Mouse (Mus musculus): ENCODE measurements around the gene Foxp1. TPM values are rescaled to one million over a fixed set of nuclear protein-coding genes. Genes with fewer than 3 reads are reported as not detected.
A peak's percentile ranks its signal among the peaks of the same experiment; 100 is the strongest.

Foxp1 gene
- polyA plus RNA-seq, 1 experiment from 2014 or later: 36.4 TPM

GRCm38 (mm10) chr6:99268171-99269061, 254.1 kb downstream of the Foxp1 start:
- H3K4me1 ChIP-seq (ENCODE audit: insufficient read depth, low read length): peaks cover 42% of the 10 kb centered on the region
- WGBS: 58% methylated on average over 20 of the region's 20 CpGs
- H3K27me3 ChIP-seq (ENCODE audit: insufficient read depth, low read length): no peaks in the 10 kb centered on the region; the same call in 1 of the 2 replicates
- H3K27ac ChIP-seq (ENCODE audit: low read length): no peak overlapping the region
- no peak overlapping the region for H3K4me2 ChIP-seq (replicated peaks; ENCODE audit: low read depth, low read length)
- no peaks in the 10 kb centered on the region for H3K9me3 ChIP-seq (ENCODE audit: low read length)
- H3K9ac ChIP-seq (replicated peaks; ENCODE audit: low read length): no peak overlapping the region
- no peak for ATAC-seq (ENCODE audit: low FRiP score, low TSS enrichment)
- H3K36me3 ChIP-seq (ENCODE audit: insufficient read depth, low read length): no peaks in the 10 kb centered on the region
- H3K4me3 ChIP-seq (ENCODE audit: low read length): no peak overlapping the region

- Histone ChIP-seq H3K27me3 (ENCODE audit: insufficient read depth, low read length) (no peaks in the 10 kb centered on the region; the same call in 1 of the 2 replicates), H3K36me3 (ENCODE audit: insufficient read depth, low read length) (no peaks in the 10 kb centered on the region), H3K27ac (ENCODE audit: low read length) (peak overlapping the region; percentile 56), H3K4me3 (ENCODE audit: low read length) (peak overlapping the region; percentile 4; the same call in 1 of the 2 replicates), H3K9me3 (ENCODE audit: low read length) (no peaks in the 10 kb centered on the region), H3K4me1 (ENCODE audit: insufficient read depth, low read length) (peaks cover 53% of the 10 kb centered on the region), H3K4me2 (replicated peaks; ENCODE audit: low read depth, low read length) (peak overlapping the region; percentile 30), H3K9ac (replicated peaks; ENCODE audit: low read length) (peak overlapping the region; percentile 12)
- 43% methylated on average over 13 of the region's 13 CpGs for WGBS
- peak; percentile 80; the same call in 1 of the 2 replicates for ATAC-seq (ENCODE audit: low FRiP score, low TSS enrichment)
Measured at GRCm38 (mm10) chr6:99265945-99266656, 256.4 kb downstream of the Foxp1 start.

DNA sequence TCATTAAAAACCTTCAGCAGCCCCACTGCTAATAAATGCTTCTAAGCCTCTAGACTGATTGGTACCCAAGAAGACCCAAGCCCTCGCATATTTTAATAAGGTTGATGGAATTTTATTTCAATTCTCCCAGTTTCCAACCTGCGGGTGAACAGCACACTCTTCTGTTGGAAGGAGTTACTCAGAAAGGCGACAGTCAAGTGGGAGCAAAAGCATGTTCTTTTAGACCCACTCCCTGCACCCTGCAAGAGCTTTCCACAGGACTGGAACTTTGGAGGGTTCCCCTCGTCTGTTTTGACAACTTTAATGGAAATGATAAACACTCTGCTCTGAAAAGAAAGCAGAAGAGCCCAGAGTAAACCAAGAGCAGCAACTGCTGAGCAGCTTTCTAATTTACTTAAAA, 257.3 kb downstream of the Foxp1 start:
- no peaks in the 10 kb centered on the region for H3K9me3 ChIP-seq (ENCODE audit: low read length)
- H3K27me3 ChIP-seq (ENCODE audit: insufficient read depth, low read length): no peaks in the 10 kb centered on the region; the same call in 1 of the 2 replicates
- no peak overlapping the region for H3K4me3 ChIP-seq (ENCODE audit: low read length)
- H3K27ac ChIP-seq (ENCODE audit: low read length): no peak overlapping the region
- H3K4me2 ChIP-seq (replicated peaks; ENCODE audit: low read depth, low read length): no peak overlapping the region
- no peak for ATAC-seq (ENCODE audit: low FRiP score, low TSS enrichment)
- no peak overlapping the region for H3K9ac ChIP-seq (replicated peaks; ENCODE audit: low read length)
- 55% methylated on average over 4 of the region's 4 CpGs for WGBS
- H3K4me1 ChIP-seq (ENCODE audit: insufficient read depth, low read length): peaks cover 55% of the 10 kb centered on the region
- H3K36me3 ChIP-seq (ENCODE audit: insufficient read depth, low read length): no peaks in the 10 kb centered on the region

- Histone ChIP-seq H3K27me3 (ENCODE audit: insufficient read depth, low read length) (no peaks in the 10 kb centered on the region; the same call in 1 of the 2 replicates), H3K4me2 (replicated peaks; ENCODE audit: low read depth, low read length) (no peak overlapping the region), H3K9ac (replicated peaks; ENCODE audit: low read length) (no peak overlapping the region), H3K4me3 (ENCODE audit: low read length) (no peak overlapping the region), H3K4me1 (ENCODE audit: insufficient read depth, low read length) (peaks cover 55% of the 10 kb centered on the region), H3K9me3 (ENCODE audit: low read length) (no peaks in the 10 kb centered on the region), H3K27ac (ENCODE audit: low read length) (no peak overlapping the region), H3K36me3 (ENCODE audit: insufficient read depth, low read length) (no peaks in the 10 kb centered on the region)
- 29% methylated on average over 13 of the region's 13 CpGs for WGBS
- no peak for ATAC-seq (ENCODE audit: low FRiP score, low TSS enrichment)
Measured at GRCm38 (mm10) chr6:99264192-99265093, 258.1 kb downstream of the Foxp1 start.

DNA sequence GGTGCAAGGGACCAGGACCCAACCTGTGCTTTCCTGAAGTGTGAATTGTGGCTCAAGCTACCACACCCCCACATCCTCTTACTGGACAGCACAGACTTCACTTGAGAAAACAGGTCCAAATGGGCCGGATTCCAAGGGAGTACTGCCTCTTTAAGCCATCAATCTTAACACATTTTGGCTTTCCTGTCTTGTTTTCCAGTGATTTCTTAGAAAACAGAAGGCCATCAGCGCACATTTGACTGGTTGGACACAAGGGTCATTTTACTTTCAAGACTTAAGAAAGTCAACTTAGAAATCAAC, 258.7 kb downstream of the Foxp1 start:
- WGBS: 35% methylated on average over 2 of the region's 2 CpGs
- H3K9me3 ChIP-seq (ENCODE audit: low read length): no peaks in the 10 kb centered on the region
- ATAC-seq (ENCODE audit: low FRiP score, low TSS enrichment): no peak
- peaks cover 55% of the 10 kb centered on the region for H3K4me1 ChIP-seq (ENCODE audit: insufficient read depth, low read length)
- H3K36me3 ChIP-seq (ENCODE audit: insufficient read depth, low read length): no peaks in the 10 kb centered on the region
- no peak overlapping the region for H3K4me3 ChIP-seq (ENCODE audit: low read length)
- H3K27me3 ChIP-seq (ENCODE audit: insufficient read depth, low read length): no peaks in the 10 kb centered on the region
- H3K4me2 ChIP-seq (replicated peaks; ENCODE audit: low read depth, low read length): no peak overlapping the region
- no peak overlapping the region for H3K9ac ChIP-seq (replicated peaks; ENCODE audit: low read length)
- no peak overlapping the region for H3K27ac ChIP-seq (ENCODE audit: low read length)

- Histone ChIP-seq H3K4me2 (replicated peaks; ENCODE audit: low read depth, low read length) (no peak overlapping the region), H3K4me3 (ENCODE audit: low read length) (no peak overlapping the region), H3K27ac (ENCODE audit: low read length) (no peak overlapping the region), H3K27me3 (ENCODE audit: insufficient read depth, low read length) (no peaks in the 10 kb centered on the region), H3K36me3 (ENCODE audit: insufficient read depth, low read length) (no peaks in the 10 kb centered on the region), H3K9me3 (ENCODE audit: low read length) (no peaks in the 10 kb centered on the region), H3K9ac (replicated peaks; ENCODE audit: low read length) (no peak overlapping the region), H3K4me1 (ENCODE audit: insufficient read depth, low read length) (peaks cover 52% of the 10 kb centered on the region)
- WGBS: 14% methylated on average over 12 of the region's 12 CpGs
- no peak for ATAC-seq (ENCODE audit: low FRiP score, low TSS enrichment)
Measured at GRCm38 (mm10) chr6:99263061-99263885, 259.2 kb downstream of the Foxp1 start.

- Histone ChIP-seq H3K4me3 (ENCODE audit: low read length) (no peak overlapping the region), H3K9ac (replicated peaks; ENCODE audit: low read length) (no peak overlapping the region), H3K27ac (ENCODE audit: low read length) (no peak overlapping the region), H3K4me2 (replicated peaks; ENCODE audit: low read depth, low read length) (no peak overlapping the region), H3K4me1 (ENCODE audit: insufficient read depth, low read length) (peaks cover 49% of the 10 kb centered on the region), H3K36me3 (ENCODE audit: insufficient read depth, low read length) (no peaks in the 10 kb centered on the region), H3K9me3 (ENCODE audit: low read length) (no peaks in the 10 kb centered on the region), H3K27me3 (ENCODE audit: insufficient read depth, low read length) (no peaks in the 10 kb centered on the region)
- no peak for ATAC-seq (ENCODE audit: low FRiP score, low TSS enrichment)
- WGBS: 70% methylated on average over 4 of the region's 4 CpGs
Measured at GRCm38 (mm10) chr6:99261737-99262130, 260.8 kb downstream of the Foxp1 start.

- H3K4me2 ChIP-seq (replicated peaks; ENCODE audit: low read depth, low read length): no peak overlapping the region
- no peak for ATAC-seq (ENCODE audit: low FRiP score, low TSS enrichment)
Measured at GRCm38 (mm10) chr6:99260941-99261736, 261.4 kb downstream of the Foxp1 start.

More at GRCm38 (mm10) chr6:99260941-99261736, 261.4 kb downstream of the Foxp1 start:
- H3K27ac ChIP-seq (ENCODE audit: low read length): no peak overlapping the region
- H3K9me3 ChIP-seq (ENCODE audit: low read length): no peaks in the 10 kb centered on the region
- peaks cover 43% of the 10 kb centered on the region for H3K4me1 ChIP-seq (ENCODE audit: insufficient read depth, low read length)
- 57% methylated on average over 11 of the region's 11 CpGs for WGBS
- H3K4me3 ChIP-seq (ENCODE audit: low read length): no peak overlapping the region
- H3K36me3 ChIP-seq (ENCODE audit: insufficient read depth, low read length): no peaks in the 10 kb centered on the region
- H3K27me3 ChIP-seq (ENCODE audit: insufficient read depth, low read length): no peaks in the 10 kb centered on the region
- no peak overlapping the region for H3K9ac ChIP-seq (replicated peaks; ENCODE audit: low read length)

All from kidney, embryonic 16.5 days (tissue).